Mouse (Mus musculus) ES-Bruce4 (cell line): Measurements from ENCODE around the gene Hs2st1. TPM values are rescaled to one million over a fixed set of nuclear protein-coding genes. Genes with fewer than 3 reads are reported as not detected.

Source experiments
- H3K27ac ChIP-seq: 2 replicates; pipeline ENCODE4 v1.5.1; 2012; ENCODE audit warnings: low read length, inconsistent platforms; ENCODE audit not compliant: insufficient read depth
- H3K27me3 ChIP-seq: 2 replicates; pipeline ENCODE4 v1.6.1; 2012; ENCODE audit warnings: mild to moderate bottlenecking, low read length, inconsistent platforms; ENCODE audit not compliant: control insufficient read depth, poor library complexity, insufficient read depth, severe bottlenecking
- H3K36me3 ChIP-seq: 2 replicates; pipeline ENCODE4 v1.6.1; 2012; ENCODE audit warnings: inconsistent platforms, mild to moderate bottlenecking, low read length, moderate library complexity; ENCODE audit not compliant: control insufficient read depth, poor library complexity, insufficient read depth, severe bottlenecking
- H3K4me1 ChIP-seq: one replicate; pipeline ENCODE4 v1.8.1; 2011; ENCODE audit warnings: low read length; ENCODE audit not compliant: control insufficient read depth, insufficient read depth
- H3K4me3 ChIP-seq: 2 replicates; pipeline ENCODE4 v1.5.1; 2011; ENCODE audit warnings: low read depth, mild to moderate bottlenecking, low read length
- H3K9ac ChIP-seq: 2 replicates; pipeline ENCODE4 v1.6.1; 2012; ENCODE audit warnings: low read depth, mild to moderate bottlenecking, inconsistent platforms; ENCODE audit not compliant: poor library complexity, severe bottlenecking
- H3K9me3 ChIP-seq: replicated peaks from 2 replicates; pipeline ENCODE4 v1.6.1; 2012; ENCODE audit warnings: mild to moderate bottlenecking, low read length, inconsistent platforms; ENCODE audit not compliant: control insufficient read depth, poor library complexity, insufficient read depth, severe bottlenecking
- CTCF ChIP-seq: IDR thresholded peaks from one replicate; pipeline ENCODE4 v1.8.1; 2011; ENCODE audit warnings: low read depth, low read length
- EP300 ChIP-seq: IDR thresholded peaks from 2 replicates; pipeline ENCODE4 v1.6.1; 2011; ENCODE audit warnings: low read depth, low read length; ENCODE audit not compliant: insufficient read depth
- POLR2A ChIP-seq: IDR thresholded peaks from one replicate; pipeline ENCODE4 v1.8.1; 2011; ENCODE audit warnings: low read length; ENCODE audit not compliant: insufficient read depth
- polyA plus RNA-seq: library from polyadenylated mRNA; stranded (reverse); fragments of >200 nt; gene quantifications from 2 replicates; pipeline ENCODE4 v1.2.4, GENCODE M21; 2011; ENCODE audit warnings: low read depth; ENCODE audit not compliant: missing spikeins, insufficient read depth, insufficient read length

The Hs2st1 gene
- polyA plus RNA-seq, 1 experiment, result 38.6 TPM

GRCm38 (mm10) chr3:144462679-144463078 is 107.3 kb downstream of the Hs2st1 start:
- Histone ChIP-seq H3K9me3 (no peaks in the 10 kb centered on the region), H3K27ac (no peak overlapping the region), H3K4me1 (no peaks in the 10 kb centered on the region), H3K4me3 (no peak overlapping the region), H3K9ac (no peak overlapping the region), H3K27me3 (no peaks in the 10 kb centered on the region), H3K36me3 (peaks cover 5% of the 10 kb centered on the region)
- TF ChIP-seq EP300, result no peak
- no peak for TF ChIP-seq POLR2A
- no peak for TF ChIP-seq CTCF

- no peak overlapping the region for H3K27ac ChIP-seq
Observed at GRCm38 (mm10) chr3:144460183-144460788, 109.7 kb downstream of the Hs2st1 start.

GRCm38 (mm10) chr3:144459285-144459697 is 110.7 kb downstream of the Hs2st1 start:
- H3K27ac ChIP-seq, result no peak overlapping the region
- peaks cover 3% of the 10 kb centered on the region for H3K36me3 ChIP-seq
- no peak overlapping the region for H3K4me3 ChIP-seq
- H3K9me3 ChIP-seq, result no peaks in the 10 kb centered on the region
- H3K4me1 ChIP-seq, result no peaks in the 10 kb centered on the region
- TF ChIP-seq CTCF, result no peak
- no peak for TF ChIP-seq EP300
- no peak for TF ChIP-seq POLR2A
- H3K27me3 ChIP-seq, result no peaks in the 10 kb centered on the region
- H3K9ac ChIP-seq, result no peak overlapping the region

More at GRCm38 (mm10) chr3:144460183-144460788, 109.7 kb downstream of the Hs2st1 start:
- H3K36me3 ChIP-seq, result peaks cover 5% of the 10 kb centered on the region
- no peaks in the 10 kb centered on the region for H3K4me1 ChIP-seq
- H3K9ac ChIP-seq, result no peak overlapping the region
- H3K27me3 ChIP-seq, result no peaks in the 10 kb centered on the region
- no peaks in the 10 kb centered on the region for H3K9me3 ChIP-seq
- H3K4me3 ChIP-seq, result no peak overlapping the region
- TF ChIP-seq EP300 (no peak), CTCF (no peak), POLR2A (no peak)

DNA sequence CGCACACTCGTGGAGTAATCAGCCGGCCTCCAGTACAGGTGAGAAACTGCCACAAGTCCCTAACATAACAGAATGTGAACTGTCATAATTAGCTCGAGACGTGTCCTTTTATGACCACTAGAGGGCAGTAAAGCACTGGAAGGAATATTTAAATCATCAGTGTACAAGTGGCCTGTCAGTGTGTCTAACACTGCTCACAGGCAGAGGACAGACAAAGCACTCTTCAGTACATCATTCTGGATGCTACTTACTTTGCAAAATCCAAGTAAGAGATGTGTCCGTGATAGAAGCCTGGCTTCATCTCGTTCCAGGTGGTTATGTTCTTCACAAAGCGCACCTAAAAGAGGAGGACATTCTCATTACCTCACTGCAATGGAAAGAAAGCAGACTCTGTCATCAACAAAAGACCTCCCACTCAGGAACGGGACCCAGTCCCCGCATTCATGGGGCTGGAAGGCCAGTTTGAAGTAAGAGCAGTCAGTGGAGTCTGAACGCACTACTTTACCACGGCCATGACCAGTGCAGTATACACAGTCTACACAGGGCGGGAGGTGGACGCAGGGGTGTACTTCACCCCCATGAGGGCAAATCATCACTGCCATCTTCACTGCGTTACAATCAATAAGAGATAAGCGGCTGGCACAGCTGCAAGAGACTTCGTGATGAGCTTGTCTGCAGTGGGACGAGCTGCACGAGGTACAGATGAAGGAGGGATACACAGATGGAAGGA is 116.1 kb downstream of the Hs2st1 start:
- no peak overlapping the region for H3K4me3 ChIP-seq
- H3K36me3 ChIP-seq, result no peaks in the 10 kb centered on the region
- no peak overlapping the region for H3K9ac ChIP-seq
- no peaks in the 10 kb centered on the region for H3K4me1 ChIP-seq
- H3K27me3 ChIP-seq, result no peaks in the 10 kb centered on the region
- no peaks in the 10 kb centered on the region for H3K9me3 ChIP-seq
- TF ChIP-seq EP300 (no peak), CTCF (peak; percentile 2), POLR2A (no peak)
- no peak overlapping the region for H3K27ac ChIP-seq

- Histone ChIP-seq H3K9ac (no peak overlapping the region), H3K4me3 (no peak overlapping the region), H3K27ac (no peak overlapping the region), H3K27me3 (no peaks in the 10 kb centered on the region), H3K36me3 (no peaks in the 10 kb centered on the region), H3K4me1 (no peaks in the 10 kb centered on the region), H3K9me3 (no peaks in the 10 kb centered on the region)
- TF ChIP-seq EP300 (no peak), CTCF (no peak), POLR2A (no peak)
Observed at GRCm38 (mm10) chr3:144448977-144449376, 121.0 kb downstream of the Hs2st1 start.

DNA sequence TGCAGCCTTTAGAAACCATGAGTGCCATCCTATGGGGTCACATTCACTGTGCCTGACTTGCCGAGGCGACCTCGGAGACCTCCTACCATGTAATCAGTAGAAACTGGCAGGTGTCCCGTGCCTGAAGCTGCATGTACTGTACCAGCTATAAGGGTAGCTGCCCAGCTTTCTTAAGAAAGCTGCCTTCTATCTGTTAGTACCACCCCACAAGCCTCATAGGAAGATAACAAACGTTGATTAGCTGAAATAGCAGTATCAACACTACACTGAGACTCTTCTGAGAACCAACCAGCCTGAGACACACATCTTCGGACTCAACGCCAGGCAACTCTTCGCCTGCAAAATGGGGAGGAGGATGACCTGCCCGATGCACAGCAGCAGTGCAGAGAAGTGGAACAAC is 122.1 kb downstream of the Hs2st1 start:
- Histone ChIP-seq H3K27ac (no peak overlapping the region), H3K4me1 (no peaks in the 10 kb centered on the region), H3K27me3 (no peaks in the 10 kb centered on the region), H3K36me3 (no peaks in the 10 kb centered on the region), H3K9me3 (no peaks in the 10 kb centered on the region), H3K9ac (no peak overlapping the region), H3K4me3 (no peak overlapping the region)
- TF ChIP-seq CTCF, result no peak
- TF ChIP-seq EP300, result no peak
- no peak for TF ChIP-seq POLR2A
